In genomic region chr8:89002128-89002527, GRCm38 (mm10) we compare ENCODE assay signal across 29 mouse cellular contexts. TPM values are rescaled to one million over a fixed set of nuclear protein-coding genes. Genes with fewer than 3 reads are reported as not detected.
DNase-seq lines count a peak whose midpoint lies in the region; ATAC-seq and TF ChIP-seq lines count a peak whose summit lies in the region.
"Had no signal": no experiment of that assay in that cellular context is flagged by ENCODE, and none has a peak within 500 bp of the region (broad histone marks: within the 10 kb centered on the region; RNA-seq: fewer than 3 reads in every experiment).

No protein-coding gene starts in this region.

- 23% methylated on average over 2 of the region's 2 CpGs for WGBS in lung, postnatal 0 days

- H3K4me3 ChIP-seq in CH12.LX (replicated peaks in 1 of 3; ENCODE audit: low read depth in 2 of 3, low read length in 2 of 3, poor library complexity in 1 of 3): no peak overlapping the region
- H3K4me3 ChIP-seq in E14TG2a.4 (replicated peaks; ENCODE audit: low read length): peak overlapping the region; percentile 33; the same call in 1 of the 2 replicates
- H3K4me3 ChIP-seq in lung, postnatal 0 days (ENCODE audit: low read depth, low read length): no peak overlapping the region
- H3K4me3 ChIP-seq: embryonic facial prominence, embryonic 10.5 days; embryonic facial prominence, embryonic 15.5 days; forebrain, embryonic 13.5 days; hindbrain, embryonic 10.5 days; hindbrain, embryonic 15.5 days; liver, embryonic 15.5 days; midbrain, embryonic 13.5 days; neural tube, embryonic 13.5 days had no signal

- no peaks in the 10 kb centered on the region for H3K79me2 ChIP-seq in CH12.LX (replicated peaks; ENCODE audit: control insufficient read depth, extremely low read depth, insufficient read depth, poor library complexity, severe bottlenecking)

- TF ChIP-seq EP300 in CH12.LX (IDR thresholded peaks at IDR 0.05; ENCODE audit: low read length): no peak
- TF ChIP-seq EP300 in lung, postnatal 0 days (IDR thresholded peaks at IDR 0.05): peak; percentile 71

- H3K9me3 ChIP-seq in CH12.LX (replicated peaks; ENCODE audit: low read length): peaks cover 39% of the 10 kb centered on the region
- peaks cover 5% of the 10 kb centered on the region for H3K9me3 ChIP-seq in E14TG2a.4 (ENCODE audit: low read length)
- no peaks in the 10 kb centered on the region for H3K9me3 ChIP-seq in lung, postnatal 0 days (ENCODE audit: low read length)
- H3K9me3 ChIP-seq: embryonic facial prominence, embryonic 10.5 days; forebrain, embryonic 13.5 days; hindbrain, embryonic 10.5 days; hindbrain, embryonic 15.5 days; liver, embryonic 15.5 days; midbrain, embryonic 13.5 days; neural tube, embryonic 13.5 days had no signal

- H3K27me3 ChIP-seq in CH12.LX (replicated peaks) (no peaks in the 10 kb centered on the region), E14TG2a.4 (ENCODE audit: insufficient read depth, low read length) (no peaks in the 10 kb centered on the region)
- peaks cover 4% of the 10 kb centered on the region for H3K27me3 ChIP-seq in lung, postnatal 0 days (replicated peaks; ENCODE audit: insufficient read depth, low read length)
- H3K27me3 ChIP-seq: neural tube, embryonic 13.5 days had no signal

- no peak overlapping the region for H3K4me2 ChIP-seq in CH12.LX (ENCODE audit: insufficient read depth, low read depth, poor library complexity, severe bottlenecking)
- H3K4me2 ChIP-seq in lung, postnatal 0 days (replicated peaks; ENCODE audit: low read depth, low read length): no peak overlapping the region
- H3K4me2 ChIP-seq: embryonic facial prominence, embryonic 15.5 days; forebrain, embryonic 13.5 days; hindbrain, embryonic 15.5 days; liver, embryonic 15.5 days; midbrain, embryonic 13.5 days; neural tube, embryonic 13.5 days had no signal

- TF ChIP-seq CTCF in CH12.LX (conservative IDR thresholded peaks at IDR 0.05 in 1 of 2, IDR thresholded peaks at IDR 0.05 in 1 of 2; ENCODE audit: low read depth in 2 of 2, low read length in 2 of 2): no peak
- TF ChIP-seq CTCF in E14TG2a.4 (conservative IDR thresholded peaks at IDR 0.05; ENCODE audit: low read length): no peak
- no peak for TF ChIP-seq CTCF in lung, postnatal 0 days (IDR thresholded peaks at IDR 0.05)

- ATAC-seq in lung, postnatal 0 days: peak; percentile 76
- ATAC-seq: activated CD4-positive, CD25-positive, alpha-beta regulatory T cell, adult 4 months; forebrain, embryonic 13.5 days; inflammation-experienced regulatory T-cells, adult 6 months; midbrain, embryonic 13.5 days had no signal

- TF ChIP-seq POLR2A in CH12.LX (IDR thresholded peaks at IDR 0.05; ENCODE audit: low read depth, low read length): no peak

- H3K27ac ChIP-seq in CH12.LX (ENCODE audit: insufficient read depth, low read depth): no peak overlapping the region
- no peak overlapping the region for H3K27ac ChIP-seq in lung, postnatal 0 days (ENCODE audit: low read length)
- H3K27ac ChIP-seq: embryonic facial prominence, embryonic 10.5 days; embryonic facial prominence, embryonic 15.5 days; forebrain, embryonic 13.5 days; hindbrain, embryonic 10.5 days; hindbrain, embryonic 15.5 days; kidney, postnatal 0 days; liver, embryonic 15.5 days; midbrain, embryonic 13.5 days; neural tube, embryonic 13.5 days had no signal

- H3K9ac ChIP-seq in CH12.LX (ENCODE audit: insufficient read depth, low read depth): no peak overlapping the region
- no peak overlapping the region for H3K9ac ChIP-seq in lung, postnatal 0 days (replicated peaks; ENCODE audit: low read depth)
- H3K9ac ChIP-seq: embryonic facial prominence, embryonic 15.5 days; forebrain, embryonic 13.5 days; hindbrain, embryonic 15.5 days; liver, embryonic 15.5 days; midbrain, embryonic 13.5 days; neural tube, embryonic 13.5 days had no signal

- H3K4me1 ChIP-seq in CH12.LX (ENCODE audit: control insufficient read depth in 1 of 2, insufficient read depth in 2 of 2) (peaks cover 8 to 43% of the 10 kb centered on the region in 2 experiments), E14TG2a.4 (replicated peaks; ENCODE audit: low read depth, low read length) (peaks cover 86% of the 10 kb centered on the region)
- H3K4me1 ChIP-seq in lung, postnatal 0 days (ENCODE audit: insufficient read depth, low read depth, low read length): peaks cover 4% of the 10 kb centered on the region

- in situ Hi-C loops in CH12.LX (cut with MboI; ENCODE audit: low pct_ligation_motif_present, low pct_unique_long_range_greater_than_20kb, low sequenced_read_pairs): no loop called here

- TF ChIP-seq RAD21 in CH12.LX (IDR thresholded peaks at IDR 0.05; ENCODE audit: low read depth, low read length): no peak

- dilution Hi-C loops in CH12.LX (cut with MboI; ENCODE audit: extremely low pct_ligation_motif_present, extremely low pct_unique_long_range_greater_than_20kb, low sequenced_read_pairs): no loop called here

- H3K36me3 ChIP-seq in CH12.LX (replicated peaks in 1 of 2; ENCODE audit: control insufficient read depth in 1 of 2, insufficient read depth in 1 of 2, low read length in 1 of 2) (no peaks in the 10 kb centered on the region), E14TG2a.4 (ENCODE audit: insufficient read depth, low read length) (peaks cover 17% of the 10 kb centered on the region; the same call in 1 of the 2 replicates)
- no peaks in the 10 kb centered on the region for H3K36me3 ChIP-seq in lung, postnatal 0 days (ENCODE audit: insufficient read depth, low read length)
- H3K36me3 ChIP-seq: embryonic facial prominence, embryonic 10.5 days; embryonic facial prominence, embryonic 15.5 days; hindbrain, embryonic 10.5 days; hindbrain, embryonic 15.5 days; liver, embryonic 15.5 days; midbrain, embryonic 13.5 days; neural tube, embryonic 13.5 days had no signal

- DNase-seq in CH12.LX (ENCODE audit: extremely low read depth): peak; percentile 42
- DNase-seq in lung, postnatal 0 days (ENCODE audit: low spot score): peak; percentile 53
- peak; percentile 27 to 42 for DNase-seq in lung, postnatal 4 days
- no peak for DNase-seq in kidney, adult 11 months
- DNase-seq in thymus, postnatal 36 days: no peak
- DNase-seq in layer of hippocampus, postnatal 36 days: no peak
- DNase-seq: adrenal gland, adult 2 months; adrenal gland, postnatal 36 days; B cell, adult 2 months; cerebellum, adult 2 months; cerebellum, postnatal 14 days; gastrocnemius, postnatal 10 days; heart, postnatal 14 days; kidney, adult 8-10 months; liver; right cerebral cortex, postnatal 4 days had no signal

TF ChIP-seq in CH12.LX, 34 proteins besides CTCF, POLR2A, EP300 and RAD21:
- TF ChIP-seq USF2 (conservative IDR thresholded peaks at IDR 0.05; ENCODE audit: low read depth, low read length): no peak
- no peak for TF ChIP-seq IRF4 (IDR thresholded peaks at IDR 0.05; ENCODE audit: low read depth, low read length)
- TF ChIP-seq GABPA (IDR thresholded peaks at IDR 0.05; ENCODE audit: insufficient replicate concordance, low read depth, low read length): no peak
- no peak for TF ChIP-seq CHD1 (IDR thresholded peaks at IDR 0.05; ENCODE audit: low read depth, low read length)
- TF ChIP-seq POLR2AphosphoS2 (IDR thresholded peaks at IDR 0.05; ENCODE audit: low read depth, low read length): no peak
- no peak for TF ChIP-seq JUN (IDR thresholded peaks at IDR 0.05; ENCODE audit: insufficient read depth, low read depth, low read length)
- no peak for TF ChIP-seq E2F4 (IDR thresholded peaks at IDR 0.05; ENCODE audit: insufficient replicate concordance, low read depth, low read length)
- TF ChIP-seq CHD2 (IDR thresholded peaks at IDR 0.05; ENCODE audit: low read length): no peak
- TF ChIP-seq MAZ (IDR thresholded peaks at IDR 0.05; ENCODE audit: low read depth, low read length): no peak
- TF ChIP-seq ELF1 (IDR thresholded peaks at IDR 0.05; ENCODE audit: low read depth, low read length): no peak
- no peak for TF ChIP-seq HCFC1 (IDR thresholded peaks at IDR 0.05; ENCODE audit: low read depth, low read length)
- no peak for TF ChIP-seq MYC (IDR thresholded peaks at IDR 0.05; ENCODE audit: low read depth, low read length)
- TF ChIP-seq MEF2A (IDR thresholded peaks at IDR 0.05; ENCODE audit: borderline replicate concordance, low read depth, low read length): no peak
- no peak for TF ChIP-seq USF1 (IDR thresholded peaks at IDR 0.05; ENCODE audit: low read depth, low read length)
- no peak for TF ChIP-seq MAFK (IDR thresholded peaks at IDR 0.05; ENCODE audit: insufficient replicate concordance, low read length)
TF ChIP-seq in CH12.LX: peak in this region for 0.

RNA-seq across cellular contexts. Expression of gene Sall1, which starts 41.8 kb away (rescaled TPM):
- total RNA-seq in CH12.LX (2012; rRNA removed): not detected in 2 replicates
- total RNA-seq in CH12.LX (2014; rRNA removed): not detected in 2 replicates
- not detected in 2 replicates for polyA plus RNA-seq in CH12.LX (2012; ENCODE audit: insufficient read length, low read depth)
- polyA plus RNA-seq in lung, postnatal 0 days (2015; fragmentation: Nextera tagmentation; extraction: Ambion mirVana): 0.02 TPM in 1 of 2 replicates, not detected in the other
- total RNA-seq in layer of hippocampus, postnatal 36 days (2021): 10 to 100 TPM; 11.8 to 13.9 TPM
- total RNA-seq: adrenal gland, postnatal 36 days; megakaryocyte progenitor cell, adult 5-6 weeks had no signal
- polyA plus RNA-seq: activated CD4-positive, CD25-positive, alpha-beta regulatory T cell, adult 4 months; adrenal gland, adult 2 months; inflammation-experienced regulatory T-cells, adult 6 months had no signal

Comparison
In these comparisons a context has a peak if more than half of its experiments do, and no peak if none do; other contexts are left out.
1. DNase-seq: peak in CH12.LX (single experiment), lung, postnatal 0 days (single experiment) and lung, postnatal 4 days (2 of 2); none in kidney, adult 11 months (single experiment), thymus, postnatal 36 days (0 of 2) and layer of hippocampus, postnatal 36 days (0 of 2).
2. RNA of gene Sall1, which starts 41.8 kb away (total RNA-seq): 11.8 to 13.9 TPM in layer of hippocampus, postnatal 36 days; not detected in CH12.LX; every median in the first group is over 10 times any median in the second.